Mouse (Mus musculus) stomach, postnatal 0 days (tissue): ENCODE data around the gene Olfr539. TPM values are rescaled to one million over a fixed set of nuclear protein-coding genes. Genes with fewer than 3 reads are reported as not detected.

ENCODE experiments used
- ATAC-seq: fragments of 200-750 bp; cut with Nextera tagmentation; 2 replicates; pipeline ENCODE4 v1.8.0; 2017; ENCODE audit not compliant: low FRiP score, low TSS enrichment
- DNase-seq: peaks from one replicate; pipeline ENCODE4 v3.0.0-alpha.2; 2016; ENCODE audit warnings: low spot score
- H3K27ac ChIP-seq: fragments of 300-500 bp; sonication (generic); replicated peaks from 2 replicates; pipeline ENCODE4 v1.5.1; 2014; ENCODE audit warnings: mild to moderate bottlenecking, control low read depth
- H3K27me3 ChIP-seq: fragments of 300-500 bp; sonication (generic); 2 replicates; pipeline ENCODE4 v1.6.1; 2014; ENCODE audit warnings: low read length; ENCODE audit not compliant: control insufficient read depth, insufficient read depth
- H3K36me3 ChIP-seq: fragments of 300-500 bp; sonication (generic); 2 replicates; pipeline ENCODE4 v1.6.1; 2014; ENCODE audit warnings: low read length, mixed read lengths; ENCODE audit not compliant: control insufficient read depth, insufficient read depth
- H3K4me1 ChIP-seq: fragments of 300-500 bp; sonication (generic); replicated peaks from 2 replicates; pipeline ENCODE4 v1.6.1; 2014; ENCODE audit warnings: antibody characterized with exemption; ENCODE audit not compliant: control insufficient read depth, insufficient read depth
- H3K4me2 ChIP-seq: fragments of 300-500 bp; sonication (generic); replicated peaks from 2 replicates; pipeline ENCODE4 v1.6.1; 2014; ENCODE audit warnings: low read depth, mild to moderate bottlenecking, control low read depth, moderate library complexity
- H3K4me3 ChIP-seq: fragments of 300-500 bp; sonication (generic); 2 replicates; pipeline ENCODE4 v1.5.1; 2014; ENCODE audit warnings: low read depth, low read length, control low read depth
- H3K9ac ChIP-seq: fragments of 300-500 bp; sonication (generic); 2 replicates; pipeline ENCODE4 v1.6.1; 2014; ENCODE audit warnings: mild to moderate bottlenecking, low read length, control low read depth, mixed read lengths
- H3K9me3 ChIP-seq: fragments of 300-500 bp; sonication (generic); 2 replicates; pipeline ENCODE4 v1.6.1; 2016; ENCODE audit warnings: low read length; ENCODE audit not compliant: control insufficient read depth
- CTCF ChIP-seq: IDR thresholded peaks from 2 replicates; pipeline ENCODE4 v1.5.1; 2016; ENCODE audit warnings: antibody characterized with exemption, low read depth, mild to moderate bottlenecking, moderate library complexity
- EP300 ChIP-seq: optimal IDR thresholded peaks from 2 replicates; pipeline ENCODE3; 2016; ENCODE audit warnings: antibody characterized with exemption
- whole genome bisulfite sequencing: fragments of 180-500 bp; shearing (Covaris S2); extraction: QIAGEN DNeasy Blood & Tissue Kit; methylation state at CpG from one replicate; pipeline ENCODE4 v1.1.7; 2014; 5-methylcytosine and 5-hydroxymethylcytosine counted together
- polyA plus RNA-seq: library from polyadenylated mRNA; unstranded; fragments of >200 nt; fragmentation: Nextera tagmentation; extraction: Ambion mirVana; gene quantifications from 2 replicates; pipeline ENCODE4 v1.2.1, GENCODE M21; 2015

Olfr539 gene
- polyA plus RNA-seq, 1 experiment from 2014 or later = not detected

GRCm38 (mm10) chr7:140721095-140721494, 61.4 kb downstream of the Olfr539 start:
- Histone ChIP-seq H3K4me1 (no peaks in the 10 kb centered on the region), H3K27ac (no peak overlapping the region), H3K4me2 (no peak overlapping the region), H3K27me3 (no peaks in the 10 kb centered on the region), H3K36me3 (no peaks in the 10 kb centered on the region), H3K9me3 (no peaks in the 10 kb centered on the region), H3K9ac (no peak overlapping the region), H3K4me3 (no peak overlapping the region)
- DNase-seq (no peak), ATAC-seq (no peak)
- 48% methylated on average over 6 of the region's 6 CpGs for WGBS
- TF ChIP-seq CTCF (no peak), EP300 (no peak)

GRCm38 (mm10) chr7:140725558-140725957, 65.8 kb downstream of the Olfr539 start:
- no peak overlapping the region for H3K27ac ChIP-seq
- DNase-seq (no peak), ATAC-seq (no peak)
- no peak overlapping the region for H3K4me3 ChIP-seq
- H3K4me1 ChIP-seq = no peaks in the 10 kb centered on the region
- no peaks in the 10 kb centered on the region for H3K9me3 ChIP-seq
- H3K9ac ChIP-seq = no peak overlapping the region
- TF ChIP-seq EP300 (no peak), CTCF (no peak)
- H3K4me2 ChIP-seq = no peak overlapping the region
- no peaks in the 10 kb centered on the region for H3K36me3 ChIP-seq
- H3K27me3 ChIP-seq = no peaks in the 10 kb centered on the region

Other genes starting within 250 kb of the Olfr539 start
- 0.07 TPM in 1 of 2 replicates, not detected in the other for gene Olfr532, start 238.3 kb upstream of the Olfr539 start, polyA plus RNA-seq
- not detected in 2 replicates for gene Olfr533, start 196.6 kb upstream of the Olfr539 start, polyA plus RNA-seq
- gene Olfr535, start 175.7 kb upstream of the Olfr539 start, polyA plus RNA-seq = not detected in 2 replicates
- gene Olfr536, start 152.5 kb upstream of the Olfr539 start, polyA plus RNA-seq = not detected in 2 replicates
- not detected in 2 replicates for gene Olfr538, start 92.0 kb upstream of the Olfr539 start, polyA plus RNA-seq
- 0.02 TPM in 1 of 2 replicates, not detected in the other for gene Olfr46, start 58.7 kb upstream of the Olfr539 start, polyA plus RNA-seq
- not detected in 2 replicates for gene Olfr61, start 31.0 kb upstream of the Olfr539 start, polyA plus RNA-seq
- not detected in 2 replicates for gene Olfr53, start 13.5 kb upstream of the Olfr539 start, polyA plus RNA-seq
- not detected in 2 replicates for gene Olfr45, start 22.0 kb downstream of the Olfr539 start, polyA plus RNA-seq
- gene Olfr541, start 37.3 kb downstream of the Olfr539 start, polyA plus RNA-seq = not detected in 2 replicates
- 0.52 and 0.85 TPM in 2 replicates for gene Cyp2e1, start 103.8 kb downstream of the Olfr539 start, polyA plus RNA-seq
- gene Syce1, start 127.9 kb downstream of the Olfr539 start, polyA plus RNA-seq = 0.11 and 0.16 TPM in 2 replicates
- 0.59 and 0.65 TPM in 2 replicates for gene Zfp941, start 162.2 kb downstream of the Olfr539 start, polyA plus RNA-seq
- gene Urah, start 175.1 kb downstream of the Olfr539 start, polyA plus RNA-seq = 21.9 and 22.7 TPM in 2 replicates
- not detected in 2 replicates for gene Scgb1c1, start 185.6 kb downstream of the Olfr539 start, polyA plus RNA-seq
- not detected in 2 replicates for gene Odf3, start 187.9 kb downstream of the Olfr539 start, polyA plus RNA-seq
- not detected in 2 replicates for gene Gm45785, start 196.4 kb downstream of the Olfr539 start, polyA plus RNA-seq
- 49.0 and 49.1 TPM in 2 replicates for gene Ric8a, start 197.0 kb downstream of the Olfr539 start, polyA plus RNA-seq
- 44.5 and 49.0 TPM in 2 replicates for gene Bet1l, start 197.6 kb downstream of the Olfr539 start, polyA plus RNA-seq
- 160 and 166 TPM in 2 replicates for gene Psmd13, start 222.0 kb downstream of the Olfr539 start, polyA plus RNA-seq
- gene Sirt3, start 222.4 kb downstream of the Olfr539 start, polyA plus RNA-seq = 17.9 and 19.0 TPM in 2 replicates
- gene Cox8b, start 240.5 kb downstream of the Olfr539 start, polyA plus RNA-seq = 1.3 and 2.6 TPM in 2 replicates